Mouse (Mus musculus) kidney, postnatal 36 days (tissue): ENCODE results near the gene Otop3.

Experiments used
- DNase-seq, 2 experiments: peaks; one replicate each; pipeline ENCODE4 v3.0.0; 2021 to 2022; ENCODE audit warnings: mixed read lengths in 2 of 2

Otop3 gene

GRCm38 (mm10) chr11:115334531-115334930 lies at the start of gene Otop3:
TSS of gene Otop3 (plus strand) at chr11:115334731.
- no peak for DNase-seq

DNA sequence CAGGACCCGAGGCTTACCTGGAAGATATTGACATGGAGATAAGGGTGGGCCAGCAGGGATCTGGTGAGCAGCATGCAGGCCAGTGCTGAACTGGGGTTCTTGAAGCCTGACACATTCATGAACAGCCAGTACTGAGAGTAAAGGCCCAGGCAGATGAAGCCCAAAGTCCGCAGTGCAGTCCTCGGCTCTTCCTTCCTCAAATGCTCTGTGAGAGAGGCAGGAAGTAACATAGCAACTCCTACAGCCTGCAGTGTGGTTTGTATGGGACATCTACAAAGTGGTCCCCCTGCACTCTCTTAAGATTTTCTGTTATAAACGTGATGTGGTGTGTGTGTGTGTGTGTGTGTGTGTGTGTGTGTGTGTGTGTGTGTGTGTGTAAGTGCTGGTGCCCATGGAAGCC lies 49.2 kb upstream of the Otop3 start:
- no peak for DNase-seq

DNA sequence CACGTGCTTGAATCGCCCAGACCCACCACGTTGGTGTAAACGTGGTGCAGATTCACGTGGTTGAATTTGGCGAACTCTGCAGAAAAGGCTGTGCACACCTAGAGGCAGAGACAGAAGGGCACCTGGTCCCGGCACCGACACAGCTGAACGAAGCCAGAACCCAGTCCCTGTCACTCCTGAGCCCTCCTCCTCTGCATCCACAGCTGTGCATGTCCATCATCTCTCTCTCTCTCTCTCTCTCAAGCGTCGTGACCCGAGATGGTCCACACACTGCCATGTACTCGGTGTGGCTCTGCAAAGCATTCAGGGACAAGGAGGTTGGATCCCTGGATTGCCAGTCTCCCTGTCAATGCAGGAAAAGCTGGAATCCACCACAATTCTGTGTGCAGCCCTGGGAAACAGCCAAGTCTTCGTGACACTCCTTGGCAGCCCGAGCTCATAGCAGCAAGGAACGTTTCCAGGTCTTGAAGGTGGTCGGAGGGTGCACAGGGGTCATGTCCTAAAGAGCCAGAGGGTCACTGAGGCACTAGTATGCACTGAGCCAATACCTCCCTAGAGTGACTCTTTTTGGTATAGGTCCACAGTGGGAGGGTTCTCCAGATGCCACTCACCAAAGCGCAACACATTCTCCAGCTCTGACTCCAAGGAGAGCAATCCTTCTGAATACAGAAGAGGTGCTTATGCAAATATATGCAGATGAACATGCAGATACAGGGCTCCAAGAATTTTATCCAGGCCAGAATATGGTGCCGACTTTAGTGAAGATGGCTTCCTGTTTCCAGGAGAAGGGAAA lies 48.1 kb upstream of the Otop3 start:
- DNase-seq: no peak

GRCm38 (mm10) chr11:115287386-115287785 lies 47.1 kb upstream of the Otop3 start:
- no peak for DNase-seq

DNA sequence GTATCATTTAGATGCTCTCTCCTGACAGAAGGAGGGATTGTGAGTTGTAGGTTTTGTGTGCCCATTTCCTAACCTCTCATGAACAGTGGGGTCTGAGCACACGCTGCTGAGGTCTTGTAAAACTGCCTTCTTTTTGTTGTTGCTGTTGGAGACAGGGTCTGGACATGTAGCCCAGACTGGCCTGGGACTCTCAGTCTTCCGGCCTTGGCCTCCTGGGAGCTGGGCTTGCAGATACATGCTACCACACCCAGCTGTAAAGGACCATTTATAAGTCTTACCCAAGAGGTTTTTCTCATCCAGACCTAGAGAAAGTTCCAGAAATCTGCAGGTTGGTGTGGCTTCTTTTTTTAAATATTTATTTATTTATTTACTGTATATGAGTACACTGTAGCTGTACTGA lies 46.2 kb upstream of the Otop3 start:
- DNase-seq: no peak

- no peak for DNase-seq
Measured at GRCm38 (mm10) chr11:115289885-115290284, 44.6 kb upstream of the Otop3 start.

DNA sequence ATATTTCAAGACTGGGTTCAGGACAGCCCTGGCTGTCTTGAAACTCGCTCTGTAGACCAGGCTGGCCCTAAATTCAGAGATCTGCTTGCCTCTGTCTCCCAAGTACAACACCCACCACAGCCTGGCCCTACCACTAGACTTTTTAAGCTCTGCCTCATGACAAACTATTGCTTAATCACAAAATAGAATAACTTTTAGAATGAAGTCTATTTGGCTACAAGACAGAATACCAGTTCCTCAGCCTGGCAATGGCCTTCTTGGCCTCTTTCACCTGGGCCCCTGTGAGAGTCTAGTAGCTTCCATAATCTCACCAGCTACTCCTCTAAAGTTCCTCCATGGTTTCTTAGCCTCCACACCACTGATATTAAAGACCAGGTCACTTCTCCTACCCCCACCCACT lies 44.2 kb upstream of the Otop3 start:
- no peak for DNase-seq

- DNase-seq: peak; percentile 69 to 79
Measured at GRCm38 (mm10) chr11:115290919-115291318, 43.6 kb upstream of the Otop3 start.

DNA sequence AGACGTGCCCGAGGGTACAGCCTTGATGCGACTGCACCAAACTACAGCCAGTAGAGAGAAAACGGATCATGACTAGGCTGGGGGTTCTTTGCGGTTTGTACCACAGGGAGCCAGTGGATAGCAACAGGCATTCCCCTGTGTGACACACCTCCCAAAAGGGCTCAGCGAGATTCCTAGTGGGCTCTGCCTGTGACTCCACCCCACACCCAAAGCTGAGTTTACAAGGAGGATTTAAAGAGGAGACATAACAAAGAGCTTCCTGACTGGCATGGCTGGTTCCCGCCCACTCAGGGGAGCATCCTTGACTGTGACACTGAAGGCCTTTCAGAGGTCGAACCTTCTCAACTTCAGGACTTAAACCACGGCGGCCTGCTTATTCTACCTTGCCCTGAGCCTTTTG lies 43.0 kb upstream of the Otop3 start:
- no peak for DNase-seq

DNA sequence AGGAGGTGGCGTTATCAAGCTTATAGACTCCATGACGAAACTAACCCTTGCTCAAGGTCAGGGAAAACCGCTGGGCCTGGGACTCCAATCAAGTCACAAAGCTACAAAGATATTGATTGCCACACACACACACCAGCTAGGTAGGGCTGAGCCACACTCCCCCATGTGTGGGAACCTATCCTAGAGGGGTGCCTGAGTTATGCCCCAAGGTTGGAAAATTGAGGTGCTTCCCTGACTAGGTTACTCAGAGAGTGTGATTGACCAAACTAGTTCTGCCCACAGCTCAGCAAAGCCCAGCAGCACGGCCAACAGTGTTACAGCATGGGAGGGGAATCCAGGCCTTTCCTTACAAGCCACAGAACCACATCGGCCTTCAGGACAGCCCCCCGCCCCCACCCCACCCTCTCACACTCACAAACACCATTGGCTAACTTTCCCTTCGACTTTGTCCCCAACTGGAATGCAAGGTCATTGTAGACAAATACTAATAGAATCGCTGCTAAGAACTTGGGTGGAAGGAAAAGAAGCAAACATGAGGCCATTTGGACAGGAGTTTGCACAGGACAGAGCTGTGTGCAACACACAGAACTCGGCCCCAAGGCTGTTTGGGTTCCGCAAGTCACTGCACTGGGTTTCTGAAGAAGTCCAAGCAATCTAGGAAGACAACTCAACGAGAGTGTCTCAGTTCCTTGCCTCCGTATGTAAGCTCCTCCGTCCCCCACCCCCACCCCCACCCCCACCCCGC lies 41.7 kb upstream of the Otop3 start:
- DNase-seq: peak; percentile 36 to 54

DNA sequence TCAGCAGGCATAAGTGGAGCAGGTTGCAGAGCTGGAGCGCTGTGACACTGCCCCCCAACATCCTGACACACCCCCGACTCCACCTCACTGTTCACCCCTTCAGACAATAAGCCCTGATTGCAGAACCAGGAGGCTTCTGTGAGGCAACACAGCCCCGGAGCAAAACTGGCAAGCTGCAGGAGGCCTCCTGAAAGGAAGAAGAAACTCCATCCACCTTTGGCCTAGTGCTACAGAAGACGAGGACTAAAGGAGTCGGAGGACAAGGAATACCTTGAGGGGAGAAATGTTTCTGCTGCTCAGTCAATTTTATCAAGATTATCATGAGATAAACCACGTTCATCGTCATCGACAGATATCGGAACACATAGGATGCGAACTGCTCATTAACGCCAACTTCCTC lies 38.6 kb upstream of the Otop3 start:
- no peak for DNase-seq

DNA sequence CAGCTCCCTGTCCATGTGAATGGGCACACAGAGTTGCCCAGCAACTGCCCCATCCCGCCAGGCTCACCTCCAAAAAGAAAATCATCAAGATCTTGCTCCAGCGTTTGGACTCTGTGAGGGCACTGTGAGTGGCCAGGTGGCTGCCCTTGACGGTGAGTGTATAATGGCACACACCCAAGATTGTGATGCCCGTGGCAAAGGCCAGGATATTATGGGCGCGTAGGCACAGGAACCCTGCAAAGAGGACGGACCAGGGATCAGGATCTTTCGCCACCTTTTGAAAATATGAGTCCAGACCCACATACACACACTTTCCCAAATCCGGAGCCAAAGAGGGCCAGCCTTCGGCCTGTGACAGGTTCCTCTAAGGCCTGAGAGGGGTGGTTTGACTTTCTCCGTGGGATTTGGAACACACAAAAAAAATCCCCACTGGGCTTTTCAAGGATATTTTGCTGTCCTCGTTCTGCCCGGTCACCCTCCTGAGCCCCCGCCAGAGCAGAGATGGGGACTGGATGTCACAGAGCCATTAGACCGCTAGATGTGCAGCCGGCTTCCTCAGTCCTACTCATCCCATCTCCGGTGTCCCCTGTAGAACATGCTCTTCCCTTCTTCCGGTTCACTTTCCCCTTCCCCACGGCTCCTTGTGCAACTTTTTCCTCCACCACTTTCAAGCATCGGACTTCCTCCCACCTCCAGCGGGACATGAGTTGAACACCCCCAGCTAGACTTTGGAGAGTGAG lies 37.9 kb upstream of the Otop3 start:
- peak; percentile 45 to 48 for DNase-seq

- DNase-seq: peak; percentile 73 to 77
Measured at GRCm38 (mm10) chr11:115297214-115297826, 37.2 kb upstream of the Otop3 start, which contains the start of gene Fads6. TSS of gene Fads6 (minus strand) at chr11:115297663.

GRCm38 (mm10) chr11:115298160-115298559 lies 36.4 kb upstream of the Otop3 start:
- DNase-seq: no peak

GRCm38 (mm10) chr11:115300745-115301144 lies 33.8 kb upstream of the Otop3 start:
- no peak for DNase-seq

DNA sequence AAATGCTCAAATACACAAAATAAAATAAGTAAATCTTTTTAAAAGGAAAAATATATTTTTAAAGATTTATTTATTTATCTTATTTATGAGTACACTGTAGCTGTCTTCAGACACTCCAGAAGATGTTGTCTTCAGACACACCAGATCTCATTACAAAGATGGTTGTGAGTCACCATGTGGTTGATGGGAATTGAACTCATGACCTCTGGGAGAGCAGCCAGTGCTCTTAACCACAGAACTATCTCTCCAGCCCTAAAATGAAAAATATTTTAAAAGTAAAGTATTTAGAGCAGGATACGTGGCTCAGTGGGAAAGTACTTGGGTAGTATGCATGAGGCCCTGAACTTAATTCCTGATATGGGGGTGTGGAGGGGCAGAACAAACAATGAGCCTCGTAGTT lies 33.2 kb upstream of the Otop3 start:
- no peak for DNase-seq

- DNase-seq: no peak
Measured at GRCm38 (mm10) chr11:115303167-115303566, 31.4 kb upstream of the Otop3 start.

GRCm38 (mm10) chr11:115306863-115307262 lies 27.7 kb upstream of the Otop3 start, which contains the start of gene Otop2:
TSS of gene Otop2 (plus strand) at chr11:115307163.
- DNase-seq: no peak

DNA sequence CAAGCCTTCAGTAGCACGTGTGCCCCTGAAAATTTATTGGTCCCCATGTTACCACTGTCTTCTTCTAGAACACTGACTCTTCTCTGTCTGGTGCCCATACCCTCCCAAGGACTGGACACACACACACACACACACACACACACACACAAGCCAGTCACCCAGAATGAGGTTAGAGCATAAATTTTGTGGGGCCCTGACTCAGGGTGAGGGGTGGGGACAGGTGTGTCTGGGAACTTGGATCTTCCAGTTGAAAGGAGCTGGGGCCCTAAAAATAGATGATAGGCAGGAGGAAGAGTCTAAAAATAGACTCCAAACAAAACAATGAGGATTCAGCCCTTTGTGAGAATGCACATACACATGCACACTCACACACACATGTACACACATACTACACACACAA lies 25.8 kb upstream of the Otop3 start:
- no peak for DNase-seq

GRCm38 (mm10) chr11:115314249-115314648 lies 20.3 kb upstream of the Otop3 start:
- peak in 1 of 2 experiments; percentile 27 for DNase-seq

GRCm38 (mm10) chr11:115317204-115317603 lies 17.3 kb upstream of the Otop3 start:
- no peak for DNase-seq

DNA sequence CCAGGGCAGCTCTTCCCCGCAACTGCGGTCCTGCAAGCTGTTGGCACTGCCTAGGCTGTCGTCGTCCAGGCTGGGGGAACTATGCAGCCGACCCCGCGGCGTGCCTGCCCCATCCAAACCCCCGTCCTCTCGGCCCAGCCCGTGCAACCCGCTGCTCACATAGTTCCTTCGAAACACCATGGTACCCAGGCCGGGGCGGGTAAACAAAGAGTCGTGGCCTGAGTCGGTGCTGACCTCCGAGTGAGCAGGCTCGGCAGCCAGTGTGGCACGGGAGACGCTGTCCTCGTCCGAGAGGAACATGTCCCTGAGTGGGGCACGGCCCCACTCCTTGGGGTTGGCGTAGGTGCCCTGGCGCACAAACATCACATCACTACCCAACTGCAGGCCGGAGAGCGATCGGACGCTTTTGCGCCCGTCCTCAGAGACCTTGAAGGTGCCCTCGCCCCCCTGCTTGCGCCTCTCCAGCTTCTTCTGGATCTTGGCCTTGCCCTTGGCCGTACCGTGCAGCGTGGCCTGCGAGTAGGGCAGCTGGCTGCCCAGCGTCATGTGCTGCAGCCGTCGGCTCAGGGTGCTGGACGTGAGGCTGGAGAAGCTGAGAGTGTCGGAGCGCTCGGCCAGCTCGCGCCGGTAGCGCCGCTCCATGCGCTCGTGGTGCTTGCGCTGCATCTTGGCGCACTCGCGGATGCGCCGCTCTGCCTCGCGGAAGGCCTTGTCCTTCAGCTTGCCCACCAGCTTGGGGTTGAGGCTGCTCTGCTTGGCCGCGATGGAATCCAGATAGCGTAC lies 16.1 kb upstream of the Otop3 start:
- DNase-seq: no peak
